Mouse (Mus musculus): Measurements from ENCODE around the gene Eci2.
A peak's percentile ranks its signal among the peaks of the same experiment; 100 is the strongest.
"Not testable (repeated sequence)": the region's sequence is repeated elsewhere in the genome, so short reads cannot be mapped to it uniquely, and the experiment has no call there.

Eci2 gene

GRCm38 (mm10) chr13:35026879-35027278, at the start of gene Eci2:
Gene Eci2 (minus strand): TSS chr13:35027096.
- peak; percentile 36 to 49 for DNase-seq

- DNase-seq = no peak
These were observed 48.0 kb upstream of the Eci2 start for GRCm38 (mm10) chr13:35074862-35075261.

GRCm38 (mm10) chr13:35070485-35071472, 43.9 kb upstream of the Eci2 start:
- DNase-seq = no peak

- DNase-seq = no peak
These were observed 40.2 kb upstream of the Eci2 start for GRCm38 (mm10) chr13:35067084-35067483.

GRCm38 (mm10) chr13:35066033-35066432, 39.1 kb upstream of the Eci2 start:
- DNase-seq = no peak

- no peak for DNase-seq
These were observed 37.5 kb upstream of the Eci2 start for GRCm38 (mm10) chr13:35064381-35064780.

- no peak for DNase-seq
These were observed 31.2 kb upstream of the Eci2 start for GRCm38 (mm10) chr13:35058145-35058544.

- DNase-seq = peak; percentile 14 to 18
These were observed 9.6 kb upstream of the Eci2 start for GRCm38 (mm10) chr13:35036486-35036885.

- DNase-seq = no peak
These were observed 8.8 kb upstream of the Eci2 start for GRCm38 (mm10) chr13:35035731-35036130.

GRCm38 (mm10) chr13:35033571-35033970, 6.7 kb upstream of the Eci2 start:
- no peak for DNase-seq

GRCm38 (mm10) chr13:35031684-35032082, 4.8 kb upstream of the Eci2 start:
- peak in 1 of 2 experiments; percentile 27 for DNase-seq

GRCm38 (mm10) chr13:35030979-35031683, 4.2 kb upstream of the Eci2 start:
- DNase-seq = peak; percentile 41 to 42

- DNase-seq = no peak
These were observed 1.5 kb upstream of the Eci2 start for GRCm38 (mm10) chr13:35028365-35028764.

- not testable (repeated sequence) for DNase-seq
These were observed 3.5 kb downstream of the Eci2 start for GRCm38 (mm10) chr13:35023401-35023800.

GRCm38 (mm10) chr13:35020383-35020782, 6.5 kb downstream of the Eci2 start:
- no peak for DNase-seq

GRCm38 (mm10) chr13:35018866-35019536, 7.9 kb downstream of the Eci2 start:
- DNase-seq = no peak

- no peak for DNase-seq
These were observed 9.5 kb downstream of the Eci2 start for GRCm38 (mm10) chr13:35017392-35017791.

- no peak for DNase-seq
These were observed 10.8 kb downstream of the Eci2 start for GRCm38 (mm10) chr13:35016067-35016466.

GRCm38 (mm10) chr13:34995925-34996324, 31.0 kb downstream of the Eci2 start:
- peak; percentile 6 to 16 for DNase-seq

- DNase-seq = peak; percentile 95 to 97
These were observed 32.7 kb downstream of the Eci2 start for GRCm38 (mm10) chr13:34993983-34994811.

- DNase-seq = no peak
These were observed 33.3 kb downstream of the Eci2 start for GRCm38 (mm10) chr13:34993595-34993982.

- no peak for DNase-seq
These were observed 33.8 kb downstream of the Eci2 start for GRCm38 (mm10) chr13:34993085-34993484.

Measured in cerebellum, postnatal 14 days (tissue).